Mouse (Mus musculus) bone marrow, adult 2 months (tissue): ENCODE results near the gene Smok3b. TPM values are rescaled to one million over a fixed set of nuclear protein-coding genes. Genes with fewer than 3 reads are reported as not detected.
"Not testable (repeated sequence)": the region's sequence is repeated elsewhere in the genome, so short reads cannot be mapped to it uniquely, and the experiment has no call there.

Experiments used
- H3K27ac ChIP-seq: fragments of 200-500 bp; 2 replicates; pipeline ENCODE4 v1.5.1; 2012; ENCODE audit warnings: low read depth, mild to moderate bottlenecking, control low read depth, inconsistent platforms, low read length; ENCODE audit not compliant: control insufficient read depth, poor library complexity, insufficient read depth
- H3K4me1 ChIP-seq: fragments of 200-500 bp; 2 replicates; pipeline ENCODE4 v1.6.1; 2011; ENCODE audit warnings: low read length; ENCODE audit not compliant: control insufficient read depth, insufficient read depth
- H3K4me3 ChIP-seq: fragments of 200-500 bp; replicated peaks from 2 replicates; pipeline ENCODE3; 2011; ENCODE audit warnings: mild to moderate bottlenecking, low read depth, low read length, control low read depth; ENCODE audit not compliant: control insufficient read depth
- CTCF ChIP-seq: fragments of 200-500 bp; IDR thresholded peaks from 2 replicates; pipeline ENCODE4 v1.5.1; 2011; ENCODE audit warnings: low read length, control low read depth; ENCODE audit not compliant: control insufficient read depth, insufficient read depth
- POLR2A ChIP-seq: fragments of 200-500 bp; IDR thresholded peaks from 2 replicates; pipeline ENCODE4 v1.6.1; 2011; ENCODE audit warnings: low read depth, mild to moderate bottlenecking, control low read depth, low read length, borderline replicate concordance; ENCODE audit not compliant: control insufficient read depth
- WGBS: fragments of 180-500 bp; shearing (Covaris S2); methylation state at CpG from one replicate; pipeline ENCODE4 v1.1.7; 2018; 5-methylcytosine and 5-hydroxymethylcytosine counted together
- polyA plus RNA-seq: library from polyadenylated mRNA; stranded (reverse); fragments of >200 nt; gene quantifications from 2 replicates; pipeline ENCODE4 v1.2.4, GENCODE M21; 2011; ENCODE audit warnings: low replicate concordance; ENCODE audit not compliant: missing spikeins, insufficient read depth, insufficient read length

Gene Smok3b
- polyA plus RNA-seq, 1 experiment = not detected

- Histone ChIP-seq H3K27ac (no peak overlapping the region), H3K4me1 (no peaks in the 10 kb centered on the region), H3K4me3 (no peak overlapping the region)
- 84% methylated on average over 5 of the region's 5 CpGs for WGBS
- TF ChIP-seq CTCF (no peak), POLR2A (no peak)
Observed at GRCm38 (mm10) chr5:138009437-138009836, 11.8 kb upstream of the Smok3b start.

GRCm38 (mm10) chr5:138012382-138012781 is 8.8 kb upstream of the Smok3b start:
- 86% methylated on average over 5 of the region's 5 CpGs for WGBS
- Histone ChIP-seq H3K27ac (no peak overlapping the region), H3K4me3 (no peak overlapping the region), H3K4me1 (no peaks in the 10 kb centered on the region)
- no peak for TF ChIP-seq POLR2A
- TF ChIP-seq CTCF = no peak

GRCm38 (mm10) chr5:138016530-138016929 is 4.7 kb upstream of the Smok3b start:
- no peak overlapping the region for H3K27ac ChIP-seq
- TF ChIP-seq CTCF (no peak), POLR2A (no peak)
- no peaks in the 10 kb centered on the region for H3K4me1 ChIP-seq
- 89% methylated on average over 2 of the region's 2 CpGs for WGBS
- H3K4me3 ChIP-seq = no peak overlapping the region

GRCm38 (mm10) chr5:138016997-138017396 is 4.2 kb upstream of the Smok3b start:
- Histone ChIP-seq H3K4me1 (no peaks in the 10 kb centered on the region), H3K27ac (no peak overlapping the region), H3K4me3 (no peak overlapping the region)
- TF ChIP-seq POLR2A = no peak
- no peak for TF ChIP-seq CTCF

GRCm38 (mm10) chr5:138019577-138019976 is 1.7 kb upstream of the Smok3b start:
- H3K4me1 ChIP-seq, H3K27ac ChIP-seq, H3K4me3 ChIP-seq: not testable (repeated sequence)
- WGBS = 76% methylated on average over 3 of the region's 4 CpGs

GRCm38 (mm10) chr5:138052894-138053293 is 31.7 kb downstream of the Smok3b start, which contains the start of gene Smok3c:
Smok3c (plus strand) TSS chr5:138053194.
- H3K27ac ChIP-seq, H3K4me1 ChIP-seq, H3K4me3 ChIP-seq: not testable (repeated sequence)
- no CpG with 5 or more reads among the region's 5 CpGs for WGBS

- Histone ChIP-seq H3K4me3 (no peak overlapping the region), H3K4me1 (no peaks in the 10 kb centered on the region), H3K27ac (no peak overlapping the region)
- TF ChIP-seq POLR2A (no peak), CTCF (no peak)
- WGBS = 65% methylated on average over 4 of the region's 4 CpGs
Observed at GRCm38 (mm10) chr5:138073803-138074202, 52.6 kb downstream of the Smok3b start.

- 63% methylated on average over 3 of the region's 3 CpGs for WGBS
- no peak overlapping the region for H3K27ac ChIP-seq
- TF ChIP-seq POLR2A (no peak), CTCF (no peak)
- no peak overlapping the region for H3K4me3 ChIP-seq
- H3K4me1 ChIP-seq = no peaks in the 10 kb centered on the region
Observed at GRCm38 (mm10) chr5:138075684-138076083, 54.5 kb downstream of the Smok3b start.

GRCm38 (mm10) chr5:138076148-138076547 is 54.9 kb downstream of the Smok3b start:
- H3K27ac ChIP-seq = no peak overlapping the region

More at GRCm38 (mm10) chr5:138076148-138076547, 54.9 kb downstream of the Smok3b start:
- no peaks in the 10 kb centered on the region for H3K4me1 ChIP-seq
- TF ChIP-seq POLR2A = no peak
- no peak overlapping the region for H3K4me3 ChIP-seq
- 52% methylated on average over 2 of the region's 2 CpGs for WGBS
